Comparison of ENCODE assay signal across 10 mouse cellular contexts in genomic region chr16:76432304-76432703, GRCm38 (mm10). TPM values are rescaled to one million over a fixed set of nuclear protein-coding genes. Genes with fewer than 3 reads are reported as not detected.
A peak's percentile ranks its signal among the peaks of the same experiment; 100 is the strongest.
DNase-seq lines count a peak whose midpoint lies in the region; ATAC-seq and TF ChIP-seq lines count a peak whose summit lies in the region.
"Had no signal": no experiment of that assay in that cellular context is flagged by ENCODE, and none has a peak within 500 bp of the region (broad histone marks: within the 10 kb centered on the region; RNA-seq: fewer than 3 reads in every experiment).

No protein-coding gene starts in this region.

- TF ChIP-seq CTCF in hindbrain, postnatal 0 days (IDR thresholded peaks at IDR 0.05; ENCODE audit: low read depth) = no peak

- peak; percentile 49 for DNase-seq in hindbrain, postnatal 0 days (ENCODE audit: low spot score)
- DNase-seq in adrenal gland, adult 2 months = peak; percentile 87
- peak; percentile 50 to 58 for DNase-seq in kidney, adult 8-10 months
- DNase-seq in ovary, postnatal 10 days (ENCODE audit: low spot score) = peak; percentile 41
- DNase-seq in neural tube, embryonic 10.5 days (ENCODE audit: extremely low spot score, low spot score) = no peak

- peak; percentile 63; the same call in 1 of the 2 replicates for ATAC-seq in hindbrain, postnatal 0 days
- ATAC-seq in hindbrain, embryonic 12.5 days (ENCODE audit: low FRiP score) = no peak
- ATAC-seq in common myeloid progenitor, adult 5-6 weeks (replicated peaks; ENCODE audit: low read depth, poor library complexity, severe bottlenecking) = 0 out of 2 replicates have a peak, but pooled peaks have one; percentile 25
- no peak for ATAC-seq in intestine, embryonic 15.5 days

- H3K4me1 ChIP-seq in hindbrain, postnatal 0 days (ENCODE audit: insufficient read depth, low read length) = no peaks in the 10 kb centered on the region; the same call in 1 of the 2 replicates
- H3K4me1 ChIP-seq in hindbrain, embryonic 12.5 days = no peaks in the 10 kb centered on the region
- H3K4me1 ChIP-seq in intestine, embryonic 15.5 days (replicated peaks) = no peaks in the 10 kb centered on the region
- H3K4me1 ChIP-seq: embryonic facial prominence, embryonic 12.5 days; limb, embryonic 12.5 days had no signal

- WGBS in hindbrain, postnatal 0 days = 59% methylated on average over 9 of the region's 9 CpGs
- WGBS in hindbrain, embryonic 12.5 days = 81% methylated on average over 9 of the region's 9 CpGs
- WGBS in intestine, embryonic 15.5 days = 74% methylated on average over 9 of the region's 9 CpGs

- H3K4me3 ChIP-seq in hindbrain, postnatal 0 days (ENCODE audit: low read length) = no peak overlapping the region
- no peak overlapping the region for H3K4me3 ChIP-seq in hindbrain, embryonic 12.5 days
- no peak overlapping the region for H3K4me3 ChIP-seq in intestine, embryonic 15.5 days (replicated peaks)
- H3K4me3 ChIP-seq: embryonic facial prominence, embryonic 12.5 days; limb, embryonic 12.5 days had no signal

- no peaks in the 10 kb centered on the region for H3K27me3 ChIP-seq in hindbrain, postnatal 0 days (ENCODE audit: insufficient read depth, low read length)
- no peaks in the 10 kb centered on the region for H3K27me3 ChIP-seq in hindbrain, embryonic 12.5 days
- H3K27me3 ChIP-seq in intestine, embryonic 15.5 days (replicated peaks) = no peaks in the 10 kb centered on the region
- H3K27me3 ChIP-seq: embryonic facial prominence, embryonic 12.5 days; limb, embryonic 12.5 days had no signal

- H3K4me2 ChIP-seq in hindbrain, postnatal 0 days (ENCODE audit: low read depth, low read length) = no peak overlapping the region
- H3K4me2 ChIP-seq in hindbrain, embryonic 12.5 days (replicated peaks) = no peak overlapping the region
- H3K4me2 ChIP-seq in intestine, embryonic 15.5 days (replicated peaks) = no peak overlapping the region
- H3K4me2 ChIP-seq: embryonic facial prominence, embryonic 12.5 days; limb, embryonic 12.5 days had no signal

- no peak overlapping the region for H3K27ac ChIP-seq in hindbrain, postnatal 0 days
- no peak overlapping the region for H3K27ac ChIP-seq in hindbrain, embryonic 12.5 days
- no peak overlapping the region for H3K27ac ChIP-seq in intestine, embryonic 15.5 days
- H3K27ac ChIP-seq: embryonic facial prominence, embryonic 12.5 days; limb, embryonic 12.5 days had no signal

- H3K9ac ChIP-seq in hindbrain, postnatal 0 days (replicated peaks; ENCODE audit: low read length) = no peak overlapping the region
- H3K9ac ChIP-seq in hindbrain, embryonic 12.5 days = no peak overlapping the region
- no peak overlapping the region for H3K9ac ChIP-seq in intestine, embryonic 15.5 days
- H3K9ac ChIP-seq: embryonic facial prominence, embryonic 12.5 days; limb, embryonic 12.5 days had no signal

- H3K36me3 ChIP-seq in hindbrain, postnatal 0 days (ENCODE audit: insufficient read depth, low read length) = no peaks in the 10 kb centered on the region
- no peaks in the 10 kb centered on the region for H3K36me3 ChIP-seq in hindbrain, embryonic 12.5 days
- H3K36me3 ChIP-seq in intestine, embryonic 15.5 days = no peaks in the 10 kb centered on the region
- H3K36me3 ChIP-seq: embryonic facial prominence, embryonic 12.5 days; limb, embryonic 12.5 days had no signal

- H3K9me3 ChIP-seq in hindbrain, postnatal 0 days (ENCODE audit: low read length) = no peaks in the 10 kb centered on the region
- H3K9me3 ChIP-seq in hindbrain, embryonic 12.5 days (replicated peaks) = no peaks in the 10 kb centered on the region
- H3K9me3 ChIP-seq in intestine, embryonic 15.5 days = no peaks in the 10 kb centered on the region
- H3K9me3 ChIP-seq: embryonic facial prominence, embryonic 12.5 days; limb, embryonic 12.5 days had no signal

RNA-seq across cellular contexts. Expression of gene Nrip1, which starts 58.7 kb away (rescaled TPM):
- 26.5 and 29.3 TPM in 2 replicates for total RNA-seq in hindbrain, postnatal 0 days (2014; rRNA removed)
- polyA plus RNA-seq in hindbrain, postnatal 0 days (2015; fragmentation: Nextera tagmentation; extraction: Ambion mirVana) = 26.8 and 30.0 TPM in 2 replicates
- polyA plus RNA-seq in hindbrain, embryonic 12.5 days (2016; fragmentation: Nextera tagmentation; extraction: Ambion mirVana) = 34.0 and 35.6 TPM in 2 replicates
- total RNA-seq in adrenal gland, adult 2 months (2021) = 10 to 100 TPM; 80.3 to 95.3 TPM
- 7.6 and 7.7 TPM in 2 replicates for polyA plus RNA-seq in adrenal gland, adult 2 months (2012; rRNA removed)
- 46.7 and 48.3 TPM in 2 replicates for total RNA-seq in common myeloid progenitor, adult 5-6 weeks (2017)
- 34.5 and 36.6 TPM in 2 replicates for polyA plus RNA-seq in intestine, embryonic 15.5 days (2015; fragmentation: Nextera tagmentation; extraction: Ambion mirVana)

Comparison
In these comparisons a context has a peak if more than half of its experiments do, and no peak if none do; other contexts are left out.
1. ATAC-seq: peak in hindbrain, postnatal 0 days (single experiment) and common myeloid progenitor, adult 5-6 weeks (single experiment); none in hindbrain, embryonic 12.5 days (single experiment) and intestine, embryonic 15.5 days (single experiment).